Mouse (Mus musculus): ENCODE measurements around the gene Afap1. TPM values are rescaled to one million over a fixed set of nuclear protein-coding genes. Genes with fewer than 3 reads are reported as not detected.

The Afap1 gene
- 10 to 100 TPM; 62.7 to 67.5 TPM for total RNA-seq (2021)
- long read RNA-seq, experiment 1, full-length matches to known transcripts = 1 of 8 reads
- long read RNA-seq, experiment 1, partial matches to known transcripts = 6 of 8 reads
- long read RNA-seq, experiment 1, other reads (novel, unspliced or antisense) = 1 of 8 reads
- long read RNA-seq, experiment 2, full-length matches to known transcripts = 1 of 18 reads
- long read RNA-seq, experiment 2, partial matches to known transcripts = 2 of 18 reads
- long read RNA-seq, experiment 2, other reads (novel, unspliced or antisense) = 15 of 18 reads

DNA sequence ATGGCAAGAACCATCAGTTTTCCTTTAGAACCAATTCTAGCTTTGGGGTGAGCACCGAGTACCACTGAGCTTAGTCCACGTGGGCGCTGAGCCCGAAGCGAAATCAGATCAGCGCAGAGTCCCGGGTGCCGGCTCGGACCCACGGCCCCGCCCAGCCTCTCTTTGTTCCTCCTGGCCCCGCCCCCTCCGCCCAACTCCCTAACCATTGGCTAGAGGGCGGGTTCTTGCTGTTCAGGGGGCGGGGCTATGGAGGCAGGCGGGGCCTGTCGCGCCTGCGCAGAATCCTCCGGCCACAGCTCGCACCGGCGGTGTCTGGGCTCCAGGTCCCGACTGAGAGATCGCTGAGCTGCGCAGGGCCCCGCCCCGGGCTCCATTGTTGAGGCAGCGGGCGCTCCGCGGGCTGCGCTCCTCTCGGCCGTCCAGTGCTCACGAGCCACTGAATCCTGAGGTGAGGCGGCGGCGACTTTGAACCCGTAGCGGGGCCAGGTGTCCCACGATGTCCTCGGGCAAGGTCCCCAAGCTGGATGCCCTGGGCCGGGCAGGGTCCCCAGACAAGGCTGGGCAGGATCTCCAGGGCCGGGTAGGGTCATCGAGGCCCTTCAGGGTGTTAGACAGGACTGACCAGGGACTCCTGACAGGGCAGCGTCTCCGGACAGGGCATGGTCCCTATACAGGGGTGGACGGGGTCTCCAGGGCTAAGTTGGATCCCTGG is at the start of gene Afap1:
Gene Afap1 (plus strand): TSS at position 227 of the 712 bp plus-strand sequence.
- peak; percentile 98 to 99 for DNase-seq (ENCODE audit: low spot score in 2 of 2)

DNA sequence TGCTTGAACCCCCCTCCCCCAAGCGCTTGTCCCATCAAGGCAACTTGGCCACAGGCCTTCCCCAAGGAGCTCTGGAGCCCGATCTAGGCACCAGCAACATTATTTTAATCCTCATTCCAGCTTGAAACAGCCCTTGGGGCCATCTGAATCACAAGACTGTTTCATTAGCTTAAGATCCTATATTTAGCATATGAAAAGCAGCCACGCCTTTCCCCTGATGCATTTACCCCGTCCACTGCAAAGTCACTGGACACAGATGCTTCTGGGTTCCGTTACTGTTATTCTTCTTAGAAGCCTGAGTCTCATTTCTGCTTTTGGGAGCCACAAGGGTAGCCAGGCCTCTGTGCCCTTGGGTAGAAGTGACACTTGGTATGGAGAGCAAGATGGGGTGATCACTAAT is 41.6 kb upstream of the Afap1 start:
- no peak for DNase-seq (ENCODE audit: low spot score in 2 of 2)

DNA sequence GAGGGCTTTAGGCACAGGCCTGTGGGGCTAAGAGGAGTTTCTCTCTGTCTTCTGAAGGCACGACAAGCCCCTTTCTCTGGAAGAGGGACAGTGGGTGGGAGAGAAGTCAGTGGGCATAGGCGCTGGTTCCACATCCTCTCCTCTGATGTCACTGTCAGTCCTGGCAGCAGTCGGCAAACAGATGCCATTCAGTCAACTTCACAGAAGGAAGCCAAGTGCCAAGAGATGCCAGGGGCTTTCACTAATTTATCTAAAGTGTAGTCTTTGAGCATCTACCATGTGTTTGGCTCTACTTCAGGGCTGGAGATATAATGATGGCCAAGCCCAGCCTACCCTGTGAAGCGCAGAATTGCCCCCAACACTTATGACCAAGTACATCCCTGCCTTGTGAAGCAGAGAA is 39.7 kb upstream of the Afap1 start:
- no peak for DNase-seq (ENCODE audit: low spot score in 2 of 2)

DNA sequence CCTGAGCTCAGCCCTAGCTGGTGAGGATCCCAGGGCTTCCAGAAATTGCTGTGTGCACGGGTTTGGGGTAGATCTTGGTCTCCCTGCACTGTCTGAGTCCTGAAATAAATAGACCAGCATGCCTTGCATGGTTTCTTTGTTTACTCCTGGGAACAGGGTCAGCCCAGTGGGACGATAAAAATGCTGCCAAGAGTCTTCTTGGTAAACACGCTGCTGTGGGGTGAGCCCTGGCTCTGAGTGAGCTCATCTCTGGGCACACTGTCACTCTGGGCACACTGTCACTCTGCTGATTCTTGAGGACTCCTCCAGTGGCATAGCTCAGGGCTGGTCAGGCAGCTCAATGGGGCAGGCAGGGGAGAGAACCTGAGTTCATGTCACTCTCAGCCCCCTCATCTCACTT is 36.9 kb upstream of the Afap1 start:
- DNase-seq (ENCODE audit: low spot score in 2 of 2) = peak in 1 of 2 experiments; percentile 40

DNA sequence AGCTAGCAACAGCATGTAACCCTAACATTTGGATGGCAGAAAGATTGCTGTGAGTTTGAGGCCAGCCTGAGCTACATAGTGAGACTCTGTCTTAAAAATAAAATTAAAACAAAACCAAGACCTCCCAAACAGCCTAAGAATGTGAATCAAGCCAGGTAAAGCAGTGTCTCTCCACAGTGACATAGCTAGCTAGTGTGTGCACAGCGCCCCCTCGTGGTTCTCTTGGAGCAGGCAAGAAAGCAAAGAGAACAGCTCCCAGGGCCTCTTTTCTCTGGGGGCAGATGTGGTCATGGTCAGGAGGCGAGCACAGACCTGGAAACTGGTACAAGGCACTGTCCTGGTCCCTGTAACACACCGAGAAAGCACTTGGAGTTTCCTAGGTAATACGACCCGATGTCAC is 35.0 kb upstream of the Afap1 start:
- peak; percentile 51 to 65 for DNase-seq (ENCODE audit: low spot score in 2 of 2)

DNA sequence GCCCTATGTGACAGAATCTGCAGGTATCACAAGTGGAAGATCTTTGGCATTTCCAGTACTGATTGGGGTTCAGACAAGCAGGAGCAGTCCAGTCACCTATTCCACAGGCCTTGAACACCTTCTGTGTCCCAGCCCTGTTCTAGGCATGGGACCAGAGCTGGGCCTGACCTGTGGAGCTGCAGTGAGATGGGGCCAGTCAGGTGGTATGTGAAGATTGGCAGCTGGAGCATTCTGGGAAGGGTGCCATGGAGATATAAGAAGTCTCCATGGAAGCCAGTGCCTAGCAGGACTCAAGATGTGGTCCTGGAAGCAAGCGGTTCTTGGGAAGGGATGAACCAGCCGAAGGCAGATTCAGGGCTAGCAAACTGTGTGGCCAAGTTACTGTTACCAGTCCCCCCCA is 31.7 kb upstream of the Afap1 start:
- no peak for DNase-seq (ENCODE audit: low spot score in 2 of 2)

DNA sequence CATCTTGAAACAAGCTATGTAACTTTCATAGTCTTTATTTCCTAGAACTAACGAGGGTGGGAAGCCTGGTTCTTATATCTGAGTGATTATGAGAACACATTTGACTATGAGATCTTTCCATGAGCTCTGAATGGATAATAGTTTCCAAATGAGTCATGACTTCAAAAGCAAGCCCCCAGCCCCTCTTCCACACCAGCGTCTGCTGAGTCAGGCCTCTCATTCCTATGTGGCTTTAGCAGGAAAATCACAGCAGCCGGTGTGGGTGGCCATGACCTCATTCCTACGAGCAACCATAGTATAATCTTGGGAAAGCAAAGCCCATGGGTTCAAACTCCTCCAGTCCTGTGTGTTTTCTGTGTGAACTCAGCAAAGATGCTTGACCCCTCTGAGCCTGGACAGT is 23.1 kb upstream of the Afap1 start:
- no peak for DNase-seq (ENCODE audit: low spot score in 2 of 2)

DNA sequence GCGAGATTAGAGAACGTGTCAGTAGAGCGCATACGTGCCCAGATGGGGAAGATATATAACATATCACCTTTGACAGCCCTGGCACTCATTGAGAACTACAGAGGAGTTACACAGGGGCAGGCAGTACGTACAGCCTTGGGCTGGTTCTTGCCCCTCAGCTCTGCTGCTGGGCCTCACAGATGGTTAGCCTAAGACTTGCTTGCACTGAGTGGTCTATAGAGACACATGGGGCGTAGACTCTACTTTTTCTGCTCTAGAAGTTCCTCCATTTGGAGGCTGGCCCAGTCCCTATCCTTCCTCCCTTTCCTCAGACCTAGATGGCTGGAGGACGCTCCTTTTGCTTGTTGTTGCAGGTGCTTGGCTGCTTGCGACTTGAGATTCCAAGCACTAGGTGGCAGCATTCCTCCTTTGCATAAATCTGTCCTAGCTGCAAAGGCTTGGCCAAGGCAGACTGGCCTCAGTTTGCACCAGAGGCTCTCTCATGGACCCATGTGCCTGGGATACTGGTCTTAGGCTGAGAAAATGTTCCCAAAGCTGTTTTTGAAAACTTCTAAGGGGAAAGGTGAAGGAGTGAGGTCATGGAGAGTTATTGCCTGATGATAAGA is 22.6 kb upstream of the Afap1 start:
- DNase-seq (ENCODE audit: low spot score in 2 of 2) = peak; percentile 65 to 85

DNA sequence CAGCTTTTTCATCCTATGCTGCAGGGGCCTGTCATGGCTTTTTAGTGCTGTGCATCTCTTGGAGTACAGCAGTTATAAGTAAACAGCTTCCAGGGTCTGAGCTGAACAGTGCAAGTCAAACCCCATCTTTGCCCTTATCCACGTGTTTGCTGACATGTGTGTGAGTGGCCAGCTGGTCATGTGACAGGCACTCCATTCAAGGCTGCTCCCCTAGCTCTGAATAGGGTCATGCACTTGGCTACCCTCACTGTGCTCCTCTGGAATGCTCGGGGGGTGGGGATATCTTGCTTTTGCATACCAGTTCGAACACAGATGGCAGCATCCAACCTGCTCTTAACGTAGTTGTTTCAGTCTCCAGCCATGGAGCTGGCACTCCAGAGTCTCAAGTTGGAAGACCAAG is 19.7 kb upstream of the Afap1 start:
- no peak for DNase-seq (ENCODE audit: low spot score in 2 of 2)

DNA sequence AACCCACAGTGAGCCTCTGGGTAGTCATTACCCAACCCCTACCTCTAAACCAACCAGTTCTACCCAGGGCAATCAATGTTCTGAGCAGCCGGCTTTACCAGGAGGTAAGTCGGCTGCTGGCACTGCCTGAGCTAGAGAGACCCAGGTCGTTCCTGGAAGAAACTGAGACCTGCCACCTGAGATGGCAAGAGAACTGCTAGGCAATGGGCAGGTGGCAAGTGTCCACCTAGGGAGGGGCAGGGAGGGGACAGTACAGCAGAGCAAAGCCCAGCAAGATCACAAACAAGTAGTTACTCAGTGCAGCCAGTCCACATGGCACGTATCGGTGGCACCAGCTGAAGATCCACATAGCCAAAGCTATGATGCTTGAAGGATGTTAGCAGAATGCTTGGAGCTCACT is 16.9 kb upstream of the Afap1 start:
- no peak for DNase-seq (ENCODE audit: low spot score in 2 of 2)

DNA sequence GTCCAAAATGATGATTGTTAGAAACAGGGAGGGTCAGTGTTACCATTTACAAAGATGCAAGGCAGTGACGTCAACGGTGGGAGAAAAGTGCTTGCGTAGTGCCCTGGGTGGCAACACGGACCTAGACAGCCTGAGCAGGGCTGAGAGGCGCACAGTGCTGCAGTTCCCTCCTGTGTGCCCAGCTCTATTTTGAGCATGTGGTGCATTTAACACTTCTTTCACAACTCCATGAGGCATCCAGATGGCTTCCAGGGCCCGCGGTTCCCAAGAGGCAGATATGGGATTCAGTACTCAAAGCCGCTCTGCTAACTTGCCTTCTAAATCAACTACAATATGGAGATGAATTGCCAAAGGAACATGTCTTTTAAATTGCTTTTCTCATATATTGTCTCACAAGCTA is 13.9 kb upstream of the Afap1 start:
- DNase-seq (ENCODE audit: low spot score in 2 of 2) = peak; percentile 50 to 86

DNA sequence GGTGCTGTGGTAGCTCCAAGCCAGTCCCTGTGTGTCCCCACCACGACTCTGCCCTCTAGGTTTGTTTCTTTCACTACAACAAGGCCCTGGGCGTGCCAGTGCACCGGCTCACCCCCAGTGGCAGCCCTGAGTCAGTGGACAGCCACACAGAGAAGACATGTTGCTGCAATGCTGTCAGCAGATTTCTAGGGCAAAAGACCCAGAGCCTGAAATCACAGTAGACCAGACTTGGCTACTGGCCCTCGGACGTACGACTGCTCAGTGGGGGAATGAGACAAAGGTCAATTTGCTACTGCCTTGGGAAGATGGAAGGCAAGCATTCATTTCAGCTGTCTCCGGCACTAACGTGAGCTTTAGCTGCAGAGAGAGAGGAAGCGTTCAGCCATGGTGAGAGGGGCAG is 10.7 kb upstream of the Afap1 start:
- no peak for DNase-seq (ENCODE audit: low spot score in 2 of 2)

DNA sequence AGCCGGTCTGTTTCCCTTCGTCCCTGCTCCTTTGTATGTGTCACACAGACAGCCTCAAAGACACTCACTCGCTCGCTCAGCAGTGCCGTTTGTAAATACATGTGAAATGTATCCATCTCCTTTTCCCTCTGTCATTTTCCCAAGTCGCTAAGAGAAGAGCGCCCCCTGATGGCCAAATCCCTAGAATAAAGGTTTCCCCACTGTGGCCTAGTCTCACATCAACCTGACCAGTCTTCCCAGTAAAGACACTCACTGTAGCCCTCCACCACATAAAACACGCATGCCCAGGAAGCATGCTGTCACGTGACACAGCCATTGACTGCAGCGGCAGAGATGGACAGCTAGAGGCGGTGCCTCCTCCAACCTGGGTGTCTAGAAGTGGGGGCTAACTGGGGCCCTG is 8.9 kb upstream of the Afap1 start:
- peak; percentile 51 to 55 for DNase-seq (ENCODE audit: low spot score in 2 of 2)

DNA sequence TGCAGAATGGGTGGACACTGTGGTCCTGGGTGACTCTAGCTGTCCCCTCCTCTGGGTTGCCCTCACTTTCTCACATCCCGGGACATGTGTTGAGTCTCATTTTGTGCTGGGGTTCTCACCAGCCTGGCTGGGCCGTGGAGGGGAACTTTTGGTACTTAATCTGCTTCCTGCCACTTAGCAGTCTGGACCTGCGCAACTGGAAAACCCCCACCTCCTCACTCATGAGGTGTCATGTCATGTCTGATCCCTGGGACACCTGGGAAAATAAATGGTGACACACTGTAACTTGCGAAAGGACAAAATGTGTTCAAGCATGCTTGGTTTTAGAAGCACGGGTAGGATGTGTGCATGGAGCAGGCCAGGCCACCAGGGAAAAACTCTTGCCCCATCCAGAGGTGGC is 8.4 kb upstream of the Afap1 start:
- no peak for DNase-seq (ENCODE audit: low spot score in 2 of 2)

DNA sequence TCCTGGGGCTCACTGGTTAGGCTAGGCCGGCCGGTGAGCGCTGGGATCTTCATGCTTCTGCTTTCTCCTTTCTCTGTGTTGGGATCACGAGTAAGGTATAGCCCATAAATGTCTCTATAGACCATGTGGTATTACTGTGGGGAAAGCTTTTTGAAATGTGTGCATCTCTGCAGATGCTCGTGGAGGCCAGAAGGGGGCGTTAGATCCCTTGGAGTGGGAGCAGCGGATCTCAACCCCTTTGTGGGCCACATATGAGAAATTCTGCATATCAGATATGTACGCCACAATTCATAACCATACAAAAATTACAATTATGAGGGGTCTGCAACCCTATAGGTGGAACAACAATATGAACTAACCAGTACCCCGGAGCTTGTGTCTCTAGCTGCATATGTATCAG is 4.2 kb upstream of the Afap1 start:
- DNase-seq (ENCODE audit: low spot score in 2 of 2) = peak in 1 of 2 experiments; percentile 44

DNA sequence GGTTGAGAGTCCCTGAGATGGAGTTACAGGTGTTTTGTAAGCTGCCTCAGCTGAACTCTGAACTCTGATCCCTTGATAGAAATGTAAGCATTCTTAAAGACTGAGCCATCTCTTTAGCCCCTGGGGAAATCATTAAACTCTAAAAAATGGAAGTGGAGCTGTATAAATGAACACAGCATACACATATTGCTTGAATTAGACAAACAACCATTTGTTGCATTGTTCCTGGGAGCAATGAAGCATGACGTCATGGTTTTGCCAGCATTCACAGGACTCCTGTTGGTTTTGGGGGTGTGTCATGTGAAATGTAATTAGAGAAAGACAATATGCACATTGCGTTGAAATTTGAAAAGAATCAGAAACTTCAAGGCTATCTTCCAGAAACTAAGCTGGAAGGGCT is 3.5 kb upstream of the Afap1 start:
- no peak for DNase-seq (ENCODE audit: low spot score in 2 of 2)

DNA sequence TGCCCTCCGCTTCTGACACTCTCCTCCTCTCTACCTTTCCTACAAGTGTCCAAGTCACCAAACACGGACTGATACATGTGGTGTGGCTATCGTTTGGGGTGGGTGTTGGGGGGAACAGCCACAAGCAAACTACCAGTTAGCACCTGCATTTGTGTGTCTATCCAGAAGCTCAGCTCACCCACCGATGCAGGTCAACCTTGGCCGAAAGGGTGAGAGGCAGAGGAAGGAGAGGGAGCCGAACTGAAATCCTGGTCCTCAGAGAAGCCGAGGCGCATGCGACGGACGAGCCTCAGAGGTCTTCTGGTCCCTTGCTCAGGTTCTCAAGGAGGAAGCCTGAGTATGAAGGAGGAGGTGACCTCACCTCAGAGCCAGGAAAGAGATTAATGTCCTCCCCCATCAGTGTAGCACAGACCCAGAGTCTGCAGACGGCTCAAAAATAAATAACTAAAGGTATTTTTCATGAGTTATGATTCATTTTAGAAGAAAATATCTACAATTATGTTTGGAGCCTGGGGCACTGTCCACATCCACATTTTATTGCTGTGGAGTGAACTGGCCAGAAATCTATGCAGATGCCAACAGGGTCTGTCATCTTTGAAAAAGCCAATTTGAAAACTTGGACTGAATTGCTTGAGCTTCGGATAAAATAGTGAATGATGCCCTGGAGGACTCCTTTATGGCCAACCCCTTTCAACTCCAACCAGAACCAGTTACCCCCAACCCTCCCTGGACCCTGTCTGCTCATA is 2.0 kb upstream of the Afap1 start:
- no peak for DNase-seq (ENCODE audit: low spot score in 2 of 2)

DNA sequence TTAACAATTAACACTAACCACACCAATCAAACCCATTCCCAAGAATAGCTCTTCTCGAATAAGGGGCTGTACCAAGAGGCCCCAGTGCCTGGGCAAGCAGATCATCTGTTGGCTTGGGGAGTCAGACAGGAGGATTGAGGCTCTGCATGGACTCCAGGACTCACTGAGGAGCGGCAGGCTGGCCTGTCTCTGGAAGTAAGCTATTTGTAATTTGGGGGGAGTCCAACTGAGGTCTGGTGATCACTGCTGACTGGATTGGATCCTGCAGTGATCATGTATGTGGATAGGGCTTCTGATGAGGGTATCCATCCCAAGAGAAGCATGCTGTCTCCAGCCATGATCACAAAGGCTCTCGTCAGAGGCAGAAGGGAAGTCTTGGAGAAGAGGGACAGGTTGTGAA is 756 bp upstream of the Afap1 start:
- DNase-seq (ENCODE audit: low spot score in 2 of 2) = no peak

DNA sequence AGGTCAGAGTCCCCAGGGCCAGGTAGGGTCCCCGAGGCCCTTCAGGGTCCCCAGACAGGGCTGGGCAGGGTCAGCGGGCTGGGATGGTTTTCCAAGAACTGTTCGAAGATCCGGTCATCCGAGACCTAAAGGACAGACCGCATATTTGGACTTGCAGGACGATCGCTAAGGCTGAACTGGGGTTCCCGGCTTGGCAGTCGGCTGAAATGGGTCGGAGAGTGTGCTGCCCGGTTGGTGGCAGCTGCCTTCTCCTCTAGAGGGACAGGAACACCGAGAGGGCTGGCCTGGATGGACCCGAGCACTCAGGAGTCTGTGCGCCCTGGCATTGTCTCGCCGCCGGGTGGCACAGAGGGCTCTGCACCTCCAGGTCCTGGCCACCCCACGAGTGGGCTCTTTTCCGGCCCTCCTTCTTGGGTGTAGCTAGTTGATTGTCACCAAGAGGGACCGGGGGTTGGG is 714 bp downstream of the Afap1 start:
- peak; percentile 54 to 58 for DNase-seq (ENCODE audit: low spot score in 2 of 2)

DNA sequence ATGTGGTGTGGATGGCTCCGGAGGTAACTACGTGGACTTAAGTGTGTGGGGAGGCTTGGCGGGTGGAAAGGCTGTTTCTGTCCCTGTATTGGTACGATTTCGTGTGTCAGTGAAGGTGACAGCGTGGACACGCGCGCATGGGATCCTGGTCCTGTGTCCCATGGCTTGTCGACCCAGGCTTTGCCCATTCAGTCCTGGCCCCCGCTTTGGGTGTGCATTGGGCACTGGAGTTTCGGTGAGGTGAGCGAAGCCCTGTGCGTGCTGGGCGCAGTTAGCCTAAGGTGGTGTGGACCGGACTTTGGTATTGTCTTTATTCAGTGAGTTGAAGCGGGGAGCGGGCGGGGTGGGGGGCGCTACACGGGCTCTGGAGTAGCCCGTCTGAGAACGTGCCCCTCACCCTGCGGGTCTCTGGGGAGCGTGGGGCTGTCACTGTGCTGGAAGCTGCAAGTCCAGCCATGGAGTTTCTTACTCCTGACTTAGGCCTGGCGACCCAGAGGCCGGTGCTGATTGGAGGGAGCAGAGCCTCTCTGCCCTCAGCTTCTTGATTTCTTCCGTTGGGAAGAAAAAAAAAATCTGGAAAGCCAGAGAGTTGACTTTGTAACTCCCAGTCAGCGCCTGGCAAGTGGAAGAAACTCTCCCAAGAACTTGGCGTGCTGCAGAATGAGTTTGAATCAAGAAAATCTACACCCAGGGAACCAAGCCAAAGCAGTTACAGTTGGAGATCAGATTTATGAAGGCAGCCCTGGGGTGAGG is 1.4 kb downstream of the Afap1 start:
- DNase-seq (ENCODE audit: low spot score in 2 of 2) = no peak

DNA sequence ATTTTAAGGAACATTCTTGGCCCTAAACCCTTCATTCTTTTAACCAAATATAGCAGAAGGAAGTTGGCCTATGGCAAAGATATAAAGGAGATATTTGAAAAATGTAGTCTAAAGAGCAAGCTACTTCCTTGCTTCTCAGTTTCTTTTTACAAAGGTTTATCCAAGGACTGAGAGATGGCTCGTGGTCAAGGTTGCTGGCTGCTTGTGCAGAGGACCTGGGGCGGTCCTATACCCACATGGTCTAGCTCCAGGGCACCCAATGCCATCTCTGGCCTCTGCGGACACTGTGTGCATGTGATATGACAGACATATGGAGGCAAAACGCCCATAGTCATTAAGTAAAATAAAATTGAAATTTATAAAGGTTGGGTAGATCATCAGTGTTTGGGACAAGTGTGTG is 2.8 kb downstream of the Afap1 start:
- DNase-seq (ENCODE audit: low spot score in 2 of 2) = no peak
